Mouse (Mus musculus): Measurements from ENCODE around the gene Ptger4. TPM values are rescaled to one million over a fixed set of nuclear protein-coding genes. Genes with fewer than 3 reads are reported as not detected.

Ptger4 gene
- polyA plus RNA-seq (2017; shearing (Covaris generic)), result 44.5 TPM

DNA sequence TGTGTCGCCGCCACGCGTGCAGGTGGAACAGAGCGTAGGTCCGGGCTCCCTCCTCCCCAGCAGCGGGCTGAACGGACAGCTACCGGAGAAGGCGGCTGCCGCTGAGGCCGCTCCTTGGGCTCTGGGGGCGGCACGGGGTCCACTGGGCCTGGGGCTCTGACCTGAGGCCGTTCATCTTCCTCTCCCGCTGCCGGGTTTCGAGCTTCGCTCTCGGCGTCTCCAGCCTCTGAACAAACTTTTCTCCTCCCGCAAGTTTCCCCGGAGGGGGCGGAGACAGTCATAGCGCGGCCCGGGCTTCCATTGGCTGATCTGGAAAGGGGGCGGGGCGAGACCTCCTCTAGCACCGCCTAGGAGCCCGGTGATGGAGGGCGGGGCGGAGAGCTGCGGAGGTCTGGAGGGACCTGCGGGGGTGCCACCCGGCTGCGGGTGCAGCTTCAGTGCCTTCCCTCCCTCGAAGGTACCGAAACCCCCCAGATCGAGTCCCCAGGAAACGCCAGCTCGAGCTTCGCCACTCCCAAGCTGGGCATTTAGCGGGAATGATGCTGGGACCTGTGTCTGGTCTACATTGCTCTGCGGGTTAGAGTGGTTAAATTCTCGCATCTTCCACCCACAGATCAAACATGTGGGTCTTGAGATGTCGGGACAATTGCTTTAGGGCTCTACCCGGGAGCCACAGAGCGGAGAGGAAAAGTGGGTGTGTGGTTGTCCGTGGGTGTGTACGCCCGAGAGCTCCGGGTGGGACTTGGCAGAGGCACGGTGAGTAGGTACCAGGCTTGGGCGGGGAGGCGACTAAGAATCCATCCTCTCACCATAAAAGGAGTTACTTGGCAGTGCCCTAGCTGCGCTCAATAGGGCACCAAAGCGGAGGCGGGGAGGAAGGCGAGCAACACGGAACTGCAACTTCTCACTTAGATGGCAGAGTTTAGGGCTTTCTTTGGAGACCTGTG is at the start of gene Ptger4:
Ptger4 (minus strand) TSS at position 229 of the 947 bp plus-strand sequence.

GRCm38 (mm10) chr15:5185366-5186292 is 58.4 kb downstream of the Ptger4 start, which contains the start of gene Ttc33:
Ttc33 (plus strand) TSS chr15:5185525.

Other genes with a start within 250 kb of the Ptger4 start
- gene C7, start 180.4 kb downstream of the Ptger4 start, polyA plus RNA-seq (2017; shearing (Covaris generic)), result not detected
- gene Card6, start 135.6 kb downstream of the Ptger4 start, polyA plus RNA-seq (2017; shearing (Covaris generic)), result 78.1 TPM
- 1,079 TPM for gene Rpl37, start 127.5 kb downstream of the Ptger4 start, polyA plus RNA-seq (2017; shearing (Covaris generic))
- 29.8 TPM for gene Prkaa1, start 100.3 kb downstream of the Ptger4 start, polyA plus RNA-seq (2017; shearing (Covaris generic))
- 30.5 TPM for gene Ttc33, start 58.7 kb downstream of the Ptger4 start, polyA plus RNA-seq (2017; shearing (Covaris generic))

Measured in naive thymus-derived CD4-positive, alpha-beta T cell, adult 5 months (primary cell).